Mouse (Mus musculus): Measurements from ENCODE around the gene Pgpep1l. TPM values are rescaled to one million over a fixed set of nuclear protein-coding genes. Genes with fewer than 3 reads are reported as not detected.
A peak's percentile ranks its signal among the peaks of the same experiment; 100 is the strongest.

The Pgpep1l gene
- total RNA-seq, 1 experiment from 2014 or later = not detected

GRCm38 (mm10) chr7:68264531-68264930 lies 498 bp upstream of the Pgpep1l start:
- ATAC-seq (replicated peaks; ENCODE audit: low read depth, poor library complexity, severe bottlenecking) = peak; percentile 39; the same call in 1 of the 2 replicates

- no peak for ATAC-seq (replicated peaks; ENCODE audit: low read depth, poor library complexity, severe bottlenecking)
Observed at GRCm38 (mm10) chr7:68263346-68264027, 546 bp downstream of the Pgpep1l start.

- no peak for ATAC-seq (replicated peaks; ENCODE audit: low read depth, poor library complexity, severe bottlenecking)
Observed at GRCm38 (mm10) chr7:68262612-68263200, 1.3 kb downstream of the Pgpep1l start.

- ATAC-seq (replicated peaks; ENCODE audit: low read depth, poor library complexity, severe bottlenecking) = no peak
Observed at GRCm38 (mm10) chr7:68259523-68260081, 4.4 kb downstream of the Pgpep1l start.

GRCm38 (mm10) chr7:68258326-68259150 lies 5.5 kb downstream of the Pgpep1l start:
- ATAC-seq (replicated peaks; ENCODE audit: low read depth, poor library complexity, severe bottlenecking) = 0 out of 2 replicates have a peak, but pooled peaks have one; percentile 15

GRCm38 (mm10) chr7:68257767-68258166 lies 6.3 kb downstream of the Pgpep1l start:
- no peak for ATAC-seq (replicated peaks; ENCODE audit: low read depth, poor library complexity, severe bottlenecking)

GRCm38 (mm10) chr7:68250902-68251301 lies 13.1 kb downstream of the Pgpep1l start:
- no peak for ATAC-seq (replicated peaks; ENCODE audit: low read depth, poor library complexity, severe bottlenecking)

GRCm38 (mm10) chr7:68250411-68250810 lies 13.6 kb downstream of the Pgpep1l start:
- no peak for ATAC-seq (replicated peaks; ENCODE audit: low read depth, poor library complexity, severe bottlenecking)

GRCm38 (mm10) chr7:68246249-68246648 lies 17.8 kb downstream of the Pgpep1l start:
- ATAC-seq (replicated peaks; ENCODE audit: low read depth, poor library complexity, severe bottlenecking) = no peak

GRCm38 (mm10) chr7:68245681-68246080 lies 18.4 kb downstream of the Pgpep1l start:
- no peak for ATAC-seq (replicated peaks; ENCODE audit: low read depth, poor library complexity, severe bottlenecking)

GRCm38 (mm10) chr7:68241205-68241604 lies 22.8 kb downstream of the Pgpep1l start:
- no peak for ATAC-seq (replicated peaks; ENCODE audit: low read depth, poor library complexity, severe bottlenecking)

- no peak for ATAC-seq (replicated peaks; ENCODE audit: low read depth, poor library complexity, severe bottlenecking)
Observed at GRCm38 (mm10) chr7:68239220-68239827, 24.7 kb downstream of the Pgpep1l start.

- ATAC-seq (replicated peaks; ENCODE audit: low read depth, poor library complexity, severe bottlenecking) = no peak
Observed at GRCm38 (mm10) chr7:68236817-68237216, 27.2 kb downstream of the Pgpep1l start.

- no peak for ATAC-seq (replicated peaks; ENCODE audit: low read depth, poor library complexity, severe bottlenecking)
Observed at GRCm38 (mm10) chr7:68233619-68234223, 30.3 kb downstream of the Pgpep1l start.

- ATAC-seq (replicated peaks; ENCODE audit: low read depth, poor library complexity, severe bottlenecking) = no peak
Observed at GRCm38 (mm10) chr7:68232521-68232920, 31.5 kb downstream of the Pgpep1l start.

GRCm38 (mm10) chr7:68230831-68231230 lies 33.2 kb downstream of the Pgpep1l start:
- ATAC-seq (replicated peaks; ENCODE audit: low read depth, poor library complexity, severe bottlenecking) = no peak

GRCm38 (mm10) chr7:68228491-68228890 lies 35.5 kb downstream of the Pgpep1l start:
- no peak for ATAC-seq (replicated peaks; ENCODE audit: low read depth, poor library complexity, severe bottlenecking)

GRCm38 (mm10) chr7:68227621-68228020 lies 36.4 kb downstream of the Pgpep1l start:
- ATAC-seq (replicated peaks; ENCODE audit: low read depth, poor library complexity, severe bottlenecking) = no peak

- no peak for ATAC-seq (replicated peaks; ENCODE audit: low read depth, poor library complexity, severe bottlenecking)
Observed at GRCm38 (mm10) chr7:68227021-68227420, 37.0 kb downstream of the Pgpep1l start.
